Mouse (Mus musculus): ENCODE data around the gene Naa10.

DNA sequence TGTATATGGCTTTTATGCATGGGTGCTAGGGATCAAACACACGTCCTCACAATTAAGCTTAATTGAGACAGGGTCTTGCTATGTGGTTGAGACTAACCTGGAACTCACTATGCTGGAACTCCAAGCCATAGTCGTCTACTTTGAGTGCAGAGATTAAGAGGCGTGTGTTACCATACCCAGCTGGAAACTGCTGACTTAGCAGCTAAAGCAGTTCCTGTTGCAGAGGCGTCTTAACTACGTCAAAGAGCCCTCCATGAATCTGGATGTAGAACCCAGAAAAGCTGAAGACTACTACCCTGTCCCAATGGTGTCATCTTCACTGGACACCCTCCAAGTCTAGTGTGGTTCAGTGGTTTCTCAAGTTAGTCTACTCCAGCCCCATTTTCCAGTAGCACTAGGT lies 3.1 kb downstream of the Naa10 start:
- TF ChIP-seq CTCF (IDR thresholded peaks at IDR 0.05; ENCODE audit: low read depth) (no peak), EP300 (IDR thresholded peaks at IDR 0.05; ENCODE audit: low read depth) (no peak)
